Mouse (Mus musculus): ENCODE measurements around the gene Mlana.

Gene Mlana

DNA sequence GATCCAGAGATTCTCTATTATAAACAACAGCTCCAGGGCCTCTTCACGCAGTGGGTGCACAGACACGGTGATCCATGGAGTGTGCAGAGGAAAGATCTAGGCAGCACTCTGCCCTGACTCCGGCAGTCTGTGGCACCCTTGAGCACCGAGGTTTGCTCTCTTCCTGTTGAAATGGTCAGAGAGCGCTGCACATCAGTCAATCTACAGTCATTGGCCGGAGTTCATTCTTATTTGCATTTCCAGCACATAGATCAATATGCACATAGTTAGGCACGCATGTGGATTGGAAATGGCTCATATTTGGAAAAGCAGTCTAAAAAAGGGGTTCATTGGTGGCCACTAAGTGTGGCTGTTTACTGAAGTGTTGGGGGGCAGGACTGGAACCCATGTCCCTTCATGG is 29.5 kb upstream of the Mlana start:
- CTCF ChIA-PET, result no interaction called here
- POLR2A ChIA-PET, result interaction anchor here in 2 of 4 experiments (0.9 to 1.7 kb wide), 2 partner anchors 17 to 20 kb away, joined by 3 to 5 read pairs; partner anchors contain the start of gene Ermp1 (in 1 of the 2)

DNA sequence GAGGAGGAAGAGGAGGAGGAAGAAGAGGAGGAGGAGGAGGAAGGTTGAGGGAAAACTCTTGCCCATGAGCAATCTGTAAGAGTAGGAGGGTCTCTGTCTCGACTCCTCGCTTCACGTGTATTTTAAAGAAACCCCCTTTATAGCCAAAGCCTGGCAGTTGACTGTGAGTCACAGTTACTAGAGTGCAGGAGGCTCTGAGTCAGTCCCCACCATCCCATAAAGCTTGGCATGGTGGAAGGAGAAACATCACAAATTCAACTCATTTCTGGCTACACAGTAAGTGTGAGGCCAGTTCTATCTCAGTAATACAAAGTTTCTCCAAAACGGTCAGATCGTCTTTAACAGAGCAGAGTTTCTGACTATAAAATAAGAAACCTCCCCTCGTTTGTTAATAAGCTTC is 27.4 kb upstream of the Mlana start:
- POLR2A ChIA-PET, result interaction anchor here in 2 of 4 experiments (1.4 to 1.6 kb wide), 3 partner anchors 9 to 22 kb away, joined by 3 to 4 read pairs (median 4); partner anchors contain the start of gene Ermp1 (in 1 of the 2)
- CTCF ChIA-PET, result no interaction called here

DNA sequence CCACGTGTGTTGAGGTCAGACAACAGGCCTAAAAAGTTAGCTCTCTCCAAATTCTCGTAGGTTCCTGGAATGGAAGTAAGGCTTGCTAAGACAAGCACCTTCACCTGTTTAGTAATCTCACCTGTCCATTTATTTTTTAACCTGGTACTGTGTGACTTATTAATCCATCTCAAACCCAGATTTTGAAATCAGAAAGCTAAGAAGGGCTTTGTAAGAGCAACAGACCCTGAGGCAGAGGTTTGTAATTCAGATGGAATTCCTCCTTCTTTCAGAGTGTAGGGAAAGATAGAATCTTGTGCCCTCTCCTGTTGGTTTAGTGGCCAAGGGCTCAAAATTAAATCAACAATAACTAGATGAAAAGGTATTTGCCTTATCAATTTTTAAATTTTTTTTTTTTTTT is 26.5 kb upstream of the Mlana start:
- ChIA-PET POLR2A (interaction anchor here in 3 of 4 experiments (0.6 to 1.7 kb wide), 5 partner anchors 20 to 359 kb away, joined by 3 to 4 read pairs (median 3); partner anchors contain the start of genes Ermp1 (in 1 of the 3) and Uhrf2 (in 1 of the 3)), CTCF (no interaction called here)

DNA sequence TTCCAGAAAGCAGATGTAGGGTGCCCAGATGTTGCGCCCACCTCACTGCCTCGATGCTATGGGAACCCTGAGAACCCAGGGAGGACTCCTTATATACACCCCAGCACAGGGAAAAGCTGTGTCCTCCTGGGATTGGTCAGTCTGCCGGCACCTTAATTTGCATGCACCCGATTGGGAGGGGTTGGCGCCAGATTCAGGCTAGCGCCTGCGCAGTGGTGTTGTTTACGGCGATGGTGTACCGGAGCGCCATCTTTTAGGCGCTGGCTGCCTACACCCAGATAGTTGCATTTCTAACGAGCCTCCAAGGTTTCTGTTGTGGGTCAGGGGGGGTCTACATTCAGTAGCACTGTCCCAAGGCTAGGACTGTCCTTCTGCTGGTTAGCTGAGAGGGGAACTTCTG is 25.0 kb upstream of the Mlana start:
- ChIA-PET POLR2A (interaction anchor here in 3 of 4 experiments (0.6 to 3.0 kb wide), 23 partner anchors 9 to 1225 kb away, joined by 3 to 11 read pairs (median 4); partner anchors contain the start of genes Uhrf2 (in 2 of the 3), Ermp1 (in 1 of the 3) and Ranbp6 (in 1 of the 3)), CTCF (interaction anchor here in 1 of 4 experiments (0.9 kb wide), 1 partner anchor 9 kb away, joined by 3 read pairs; no protein-coding TSS in a partner anchor)

DNA sequence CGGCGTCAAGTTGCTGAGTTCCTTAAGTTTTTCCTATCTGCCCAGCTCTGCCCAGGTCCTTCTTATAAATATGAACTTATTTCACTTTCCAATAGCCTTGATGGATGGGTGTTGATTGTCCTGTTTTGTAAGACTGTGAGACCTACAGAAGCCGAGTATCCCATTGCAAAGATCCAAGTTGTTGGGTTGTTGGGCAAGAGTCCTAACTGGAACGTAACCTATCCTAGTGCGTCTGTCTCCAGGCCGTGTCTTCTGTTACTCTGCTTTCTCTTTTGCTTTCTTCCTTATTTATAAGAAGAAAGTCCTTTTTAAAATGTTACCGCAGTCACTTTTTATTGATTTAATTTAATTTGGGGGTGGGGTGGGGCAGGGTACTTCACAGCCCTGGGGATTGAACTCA is 22.7 kb upstream of the Mlana start:
- POLR2A ChIA-PET, result interaction anchor here in 3 of 4 experiments (0.6 to 2.9 kb wide), 10 partner anchors 9 to 608 kb away, joined by 3 to 13 read pairs (median 4); no protein-coding TSS in a partner anchor
- CTCF ChIA-PET, result no interaction called here

DNA sequence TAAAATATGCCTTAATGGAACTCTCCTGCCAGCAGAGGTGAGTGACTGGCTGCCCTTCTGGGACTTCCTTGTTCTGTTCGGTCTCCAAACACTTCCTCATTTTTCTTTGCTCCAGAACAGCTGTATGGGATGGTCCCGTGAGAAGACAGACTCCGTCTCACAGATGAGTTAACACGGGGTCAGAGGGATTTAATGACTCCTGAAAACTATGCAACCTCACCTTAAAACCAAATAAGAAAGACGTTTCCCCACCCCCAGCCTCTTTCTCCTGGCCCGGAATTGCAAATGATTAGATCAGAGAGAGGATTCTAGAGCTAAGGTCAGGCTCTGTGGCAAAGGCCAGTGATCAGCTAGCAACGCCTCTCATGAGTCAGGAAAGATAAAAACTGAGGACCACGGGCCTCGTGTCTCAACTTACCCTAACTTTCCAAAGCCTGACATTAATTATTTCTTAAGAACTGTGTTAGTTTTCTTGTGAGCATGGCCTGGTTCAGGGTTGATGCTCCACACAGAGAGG is 22.0 kb upstream of the Mlana start:
- POLR2A ChIA-PET, result interaction anchor here in 2 of 4 experiments (0.9 to 2.9 kb wide), 10 partner anchors 8 to 609 kb away, joined by 3 to 13 read pairs (median 4); partner anchors contain the start of gene Ermp1 (in 1 of the 2)
- CTCF ChIA-PET, result interaction anchor here in 2 of 4 experiments (0.9 to 1.5 kb wide), 3 partner anchors 9 to 174 kb away, joined by 3 to 4 read pairs (median 3); no protein-coding TSS in a partner anchor

DNA sequence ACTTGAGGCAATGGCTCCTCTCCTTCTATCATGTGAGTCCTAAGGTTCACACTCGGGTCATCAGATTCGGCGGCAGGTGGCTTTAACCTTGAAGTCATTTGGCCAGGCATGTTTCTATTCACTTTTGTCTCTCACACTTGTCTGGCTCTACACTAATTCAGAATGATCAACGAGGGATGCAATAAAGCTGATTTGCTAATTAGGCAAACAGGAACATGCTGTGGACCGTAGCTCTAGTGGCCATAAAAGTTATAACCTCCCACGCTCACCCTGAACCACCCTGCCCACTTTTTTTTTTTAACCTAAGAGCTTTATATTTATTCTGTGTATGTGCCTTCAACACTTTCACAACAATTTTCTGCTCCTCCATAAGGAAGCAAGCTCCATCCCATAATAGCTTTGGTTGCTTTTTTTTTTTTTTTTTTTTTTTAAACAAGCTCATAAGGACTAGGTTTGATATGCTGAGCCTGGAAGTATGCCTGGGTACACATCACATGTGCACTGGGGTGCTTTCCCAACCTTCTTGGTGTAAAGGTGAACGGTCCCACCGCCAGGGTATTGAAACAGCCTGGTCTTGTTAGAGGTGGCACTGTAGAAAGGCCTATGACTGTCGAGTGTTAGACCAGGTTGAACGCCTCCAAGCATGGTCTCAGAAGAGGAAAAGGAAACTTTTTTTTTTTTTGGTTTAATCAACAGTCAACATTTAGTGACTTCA is 21.0 kb upstream of the Mlana start:
- ChIA-PET CTCF (interaction anchor here in 3 of 4 experiments (0.6 to 1.5 kb wide), 4 partner anchors 8 to 1733 kb away, joined by 3 to 4 read pairs (median 4); no protein-coding TSS in a partner anchor), POLR2A (interaction anchor here (0.5 to 2.9 kb wide), 15 partner anchors 7 to 610 kb away, joined by 3 to 13 read pairs (median 4); partner anchors contain the start of gene Ermp1 (in 1 of the 4))

DNA sequence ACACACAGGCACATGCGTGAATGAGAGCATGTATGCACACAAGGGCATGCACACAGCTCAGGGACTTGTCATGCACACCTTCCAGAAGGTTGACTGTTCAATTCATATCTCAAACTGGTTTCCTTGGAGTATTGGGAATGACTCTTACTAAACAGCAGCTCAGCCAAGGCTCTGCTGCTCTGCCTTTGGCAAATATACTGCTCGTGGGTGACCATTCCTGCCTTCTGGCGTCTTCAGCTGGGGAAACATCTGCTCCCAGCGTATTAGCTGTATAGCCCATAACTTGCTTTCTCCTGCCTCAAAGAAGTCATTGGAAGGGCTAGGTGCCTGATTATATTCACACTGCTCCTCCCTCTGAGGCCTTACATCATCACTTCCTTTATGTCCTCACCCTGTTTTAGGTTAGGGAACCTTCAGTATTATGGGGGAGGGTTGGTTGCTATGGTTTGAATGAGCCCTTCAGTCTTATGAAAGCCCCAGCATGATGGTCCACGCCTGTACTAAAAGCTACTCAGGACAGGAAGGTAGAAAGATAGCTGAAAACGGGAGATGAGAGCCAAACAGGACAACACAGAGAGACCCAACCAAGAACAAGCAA is 19.3 kb upstream of the Mlana start:
- ChIA-PET POLR2A (interaction anchor here in 1 of 4 experiments (0.6 to 1.5 kb wide), 7 partner anchors 14 to 1119 kb away, joined by 3 to 4 read pairs (median 3); partner anchors contain the start of gene Uhrf2), CTCF (interaction anchor here in 2 of 4 experiments (0.6 to 1.0 kb wide), 2 partner anchors 30 to 59 kb away, joined by 3 read pairs; partner anchors contain the start of gene Ermp1 (in 1 of the 2))

DNA sequence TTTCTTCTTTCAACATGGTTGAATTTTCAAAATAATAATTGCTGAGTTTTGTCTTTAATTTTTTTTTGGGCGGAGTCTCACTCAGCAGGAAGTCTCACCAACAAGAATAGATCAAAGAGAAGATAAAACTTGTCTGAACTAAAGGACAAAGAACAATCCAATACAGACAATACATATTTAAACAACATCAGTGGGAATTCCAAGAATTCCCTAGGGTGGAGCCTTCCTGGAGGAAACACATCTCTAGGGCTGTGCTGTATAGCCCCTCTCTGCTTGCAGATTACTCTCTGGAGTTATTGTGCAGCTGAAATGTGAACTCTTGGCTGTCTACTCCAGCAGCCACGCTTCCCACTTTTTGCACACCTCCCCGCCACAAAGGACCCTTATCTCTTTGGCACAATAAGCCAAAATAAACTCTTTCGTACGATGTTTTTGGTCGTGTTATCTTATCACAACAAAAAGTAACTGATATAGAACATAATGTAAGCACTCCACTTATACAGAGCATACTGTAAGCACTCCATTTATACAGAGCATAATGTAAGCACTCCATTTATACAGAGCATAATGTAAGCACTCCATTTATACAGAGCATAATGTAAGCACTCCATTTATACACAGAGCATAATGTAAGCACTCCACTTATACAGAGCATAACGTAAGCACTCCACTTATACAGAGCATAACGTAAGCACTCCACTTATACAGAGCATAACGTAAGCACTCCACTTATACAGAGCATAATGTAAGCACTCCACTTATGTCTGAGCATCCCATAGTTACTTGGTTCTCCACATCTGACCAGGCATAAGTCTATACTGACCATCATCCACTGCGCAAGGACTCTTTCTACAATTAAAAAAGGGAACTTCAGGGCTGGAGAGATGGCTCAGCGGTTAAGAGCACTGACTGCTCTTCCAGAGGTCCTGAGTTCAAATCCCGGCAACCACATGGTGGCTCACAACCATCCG is 17.2 kb upstream of the Mlana start:
- ChIA-PET POLR2A (interaction anchor here in 1 of 4 experiments (0.6 kb wide), 1 partner anchor 115 kb away, joined by 4 read pairs; no protein-coding TSS in a partner anchor), CTCF (interaction anchor here in 1 of 4 experiments (1.0 kb wide), 1 partner anchor 143 kb away, joined by 3 read pairs; no protein-coding TSS in a partner anchor)

DNA sequence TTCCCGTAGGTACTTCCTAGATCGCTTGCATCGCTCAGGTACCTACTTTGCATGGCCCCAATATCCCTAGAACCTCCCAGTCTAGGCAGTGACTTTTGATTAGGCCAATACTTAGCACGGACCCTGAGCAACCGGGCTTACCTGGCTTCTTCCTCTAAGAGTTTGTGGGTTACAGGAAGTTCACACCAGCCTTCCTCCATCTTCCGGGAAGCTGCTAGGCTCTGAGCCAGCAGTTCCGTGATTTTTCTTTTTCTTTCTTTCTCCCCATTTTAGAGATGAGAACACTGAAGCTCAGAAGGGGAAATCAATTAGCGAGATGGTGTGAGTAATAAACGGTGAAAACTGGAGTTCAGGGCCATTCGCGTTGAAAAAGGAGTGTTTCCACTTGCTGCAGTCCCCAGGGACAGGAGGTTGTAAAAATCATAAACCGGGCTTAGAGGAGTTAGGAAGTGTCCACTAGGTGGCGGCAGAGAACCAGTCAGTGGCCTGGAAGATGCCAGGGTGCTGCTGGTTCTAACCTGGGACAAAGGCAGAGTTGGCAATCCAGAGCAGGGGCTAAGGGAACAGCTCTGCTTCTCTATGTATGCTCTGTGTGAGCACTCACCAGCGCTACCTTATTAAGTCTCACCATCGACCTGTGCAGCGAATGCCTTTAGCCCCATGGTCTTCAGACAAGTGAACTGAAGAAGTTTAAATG is 13.6 kb upstream of the Mlana start:
- POLR2A ChIA-PET, result interaction anchor here in 3 of 4 experiments (1.0 to 2.5 kb wide), 9 partner anchors 9 to 346 kb away, joined by 3 to 13 read pairs (median 4); partner anchors contain the start of gene Uhrf2 (in 1 of the 3)
- CTCF ChIA-PET, result interaction anchor here in 3 of 4 experiments (0.6 to 1.8 kb wide), 4 partner anchors 8 to 491 kb away, joined by 3 to 11 read pairs (median 4); no protein-coding TSS in a partner anchor

DNA sequence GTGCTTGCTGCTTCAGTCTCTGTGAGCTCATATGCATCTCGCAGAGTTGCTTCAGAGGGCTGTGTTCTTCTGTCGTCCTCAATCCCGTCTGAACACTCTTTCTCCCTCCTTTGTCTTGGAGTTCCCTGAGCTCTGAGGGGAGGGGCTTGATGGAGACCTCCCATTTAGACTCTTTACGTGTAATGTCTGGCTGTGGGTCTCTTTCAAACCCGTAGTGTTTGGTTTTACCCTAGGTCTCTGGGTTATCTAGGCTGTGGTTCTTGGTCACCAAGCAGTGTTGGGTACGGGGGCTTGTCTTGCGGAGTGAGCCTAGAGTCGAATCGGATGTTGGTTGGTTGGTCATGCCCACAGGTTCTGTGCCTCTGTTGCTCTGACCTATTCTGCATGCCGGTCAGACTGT is 2.6 kb upstream of the Mlana start:
- POLR2A ChIA-PET, result no interaction called here
- CTCF ChIA-PET, result no interaction called here

DNA sequence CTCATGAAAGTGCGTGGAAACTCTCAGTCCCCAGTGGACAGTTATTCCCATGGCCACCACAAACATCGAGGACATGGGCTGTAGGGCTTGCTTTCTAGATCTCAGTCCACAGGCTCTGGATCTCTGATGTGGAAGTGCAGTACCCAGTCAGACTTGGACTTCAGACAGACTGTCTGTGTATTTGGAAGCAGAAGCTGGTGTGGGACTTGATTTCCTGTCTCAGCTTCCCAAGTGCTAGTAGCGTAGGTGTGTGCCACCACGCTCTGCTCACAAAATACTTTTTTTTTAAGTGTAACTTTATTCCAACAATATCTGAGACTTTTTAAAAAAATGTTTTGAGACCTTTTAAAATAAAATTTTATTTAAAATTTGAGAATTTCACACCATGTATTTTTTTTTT is 1.3 kb upstream of the Mlana start:
- POLR2A ChIA-PET, result interaction anchor here in 2 of 4 experiments (0.6 to 0.7 kb wide), 2 partner anchors 62 to 131 kb away, joined by 3 to 7 read pairs; no protein-coding TSS in a partner anchor
- CTCF ChIA-PET, result interaction anchor here in 1 of 4 experiments (1.0 kb wide), 1 partner anchor 21 kb away, joined by 3 read pairs; no protein-coding TSS in a partner anchor

DNA sequence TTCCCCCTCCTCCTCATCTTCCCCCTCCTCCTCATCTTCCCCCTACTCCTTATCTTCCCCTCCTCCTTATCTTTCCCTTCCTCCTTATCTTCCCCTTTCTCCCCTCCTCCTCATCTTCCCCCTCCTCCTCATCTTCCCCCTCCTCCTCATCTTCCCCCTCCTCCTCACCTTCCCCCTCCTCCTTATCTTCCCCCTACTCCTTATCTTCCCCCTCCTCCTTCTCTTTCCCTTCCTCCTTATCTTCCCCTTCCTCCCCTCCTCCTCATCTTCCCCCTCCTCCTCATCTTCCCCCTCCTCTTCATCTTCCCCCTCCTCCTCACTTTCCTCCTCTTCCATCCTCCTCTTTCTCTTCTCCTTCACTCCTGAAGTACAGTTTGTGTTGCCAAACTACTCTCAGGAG is 784 bp upstream of the Mlana start:
- ChIA-PET CTCF (no interaction called here), POLR2A (interaction anchor here in 3 of 4 experiments (0.6 to 1.1 kb wide), 4 partner anchors 16 to 132 kb away, joined by 3 to 7 read pairs (median 4); partner anchors contain the start of gene 9930021J03Rik (in 1 of the 3))

DNA sequence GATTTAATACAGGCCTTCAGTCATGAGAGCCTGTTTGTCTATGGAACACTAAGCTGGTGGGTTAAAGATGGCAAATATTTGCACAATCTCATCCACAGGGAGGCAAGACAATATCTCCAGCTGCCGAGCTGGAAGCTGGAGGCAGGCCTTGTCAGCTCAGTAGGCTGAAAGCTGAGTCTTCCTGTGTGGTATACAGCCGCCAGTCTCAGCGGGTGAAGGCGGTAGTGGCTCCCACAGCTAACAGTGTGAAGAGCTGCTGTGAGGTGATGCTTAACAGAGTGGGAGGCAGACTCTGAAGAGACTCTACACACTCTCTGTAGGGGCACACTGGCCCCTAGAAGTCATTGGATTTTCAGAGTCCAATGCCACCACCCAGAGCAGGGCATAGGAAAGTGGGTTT is 4.1 kb downstream of the Mlana start:
- POLR2A ChIA-PET, result interaction anchor here in 1 of 4 experiments (0.6 to 1.2 kb wide), 2 partner anchors 20 to 23 kb away, joined by 3 to 6 read pairs; no protein-coding TSS in a partner anchor
- CTCF ChIA-PET, result no interaction called here

DNA sequence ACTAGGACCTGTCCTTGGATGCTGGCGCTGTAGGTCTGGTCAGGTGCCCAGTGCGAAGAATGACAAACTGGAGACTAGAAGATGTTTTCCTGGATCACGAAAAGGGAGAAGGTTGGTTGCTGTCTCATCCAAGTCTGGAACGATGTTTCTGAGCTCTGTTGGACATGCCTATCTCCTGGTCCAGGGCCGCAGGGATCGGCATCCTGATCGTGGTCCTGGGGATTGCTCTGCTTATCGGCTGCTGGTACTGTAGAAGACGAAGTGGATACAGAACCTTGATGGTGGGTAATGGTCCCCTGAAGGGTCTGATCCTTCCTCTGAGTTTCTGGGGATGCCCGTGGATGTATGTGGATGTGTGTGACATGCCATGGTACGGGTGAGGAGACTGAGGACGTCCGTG is 6.8 kb downstream of the Mlana start:
- CTCF ChIA-PET, result interaction anchor here in 2 of 4 experiments (1.1 to 1.2 kb wide), 2 partner anchors 56 to 57 kb away, joined by 3 to 5 read pairs; partner anchors contain the start of gene Ermp1 (in 2 of the 2)
- POLR2A ChIA-PET, result interaction anchor here (0.6 to 2.3 kb wide), 13 partner anchors 8 to 637 kb away, joined by 3 to 9 read pairs (median 4); partner anchors contain the start of genes 9930021J03Rik (in 1 of the 4) and Ermp1 (in 1 of the 4)

DNA sequence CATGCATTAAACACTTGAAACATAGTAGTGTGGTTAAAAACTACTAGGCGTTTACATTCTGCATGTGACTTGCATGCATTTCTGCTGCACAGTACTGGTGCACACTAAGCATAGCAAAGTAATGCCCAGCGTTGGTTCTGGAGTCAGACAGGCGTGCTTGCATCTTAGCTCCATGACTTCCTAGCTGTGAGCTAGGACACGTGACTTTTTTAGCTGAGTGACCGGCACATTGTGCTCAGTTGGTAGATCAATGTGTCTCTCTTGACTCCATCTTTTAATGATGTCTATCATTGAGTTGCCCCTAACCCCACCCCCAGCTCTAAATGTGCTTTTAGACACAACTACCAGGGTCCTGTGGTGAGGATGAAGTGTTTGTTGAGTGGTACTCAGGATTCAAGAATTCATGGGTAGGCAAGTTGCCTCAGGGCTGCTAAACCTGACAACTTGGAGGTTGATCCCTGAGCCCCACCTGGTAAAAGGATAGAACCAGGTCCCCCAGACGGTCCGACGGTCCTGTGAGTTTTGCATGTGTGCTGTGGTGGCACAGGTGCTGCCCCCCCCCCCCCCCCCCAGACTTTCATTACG is 9.8 kb downstream of the Mlana start:
- CTCF ChIA-PET, result no interaction called here
- POLR2A ChIA-PET, result interaction anchor here in 2 of 4 experiments (1.3 to 1.4 kb wide), 3 partner anchors 10 to 34 kb away, joined by 3 to 6 read pairs (median 4); no protein-coding TSS in a partner anchor
